Mouse (Mus musculus) olfactory bulb, adult 2 months (tissue): Measurements from ENCODE around the gene Kremen2. TPM values are rescaled to one million over a fixed set of nuclear protein-coding genes. Genes with fewer than 3 reads are reported as not detected.

Experiments
- H3K27ac ChIP-seq: fragments of 200-500 bp; 2 replicates; pipeline ENCODE4 v1.5.1; 2012; ENCODE audit warnings: low read depth, low read length; ENCODE audit not compliant: insufficient read depth
- H3K4me1 ChIP-seq: fragments of 200-500 bp; 2 replicates; pipeline ENCODE4 v1.6.1; 2012; ENCODE audit warnings: low read length; ENCODE audit not compliant: control insufficient read depth, insufficient read depth
- H3K4me3 ChIP-seq: fragments of 200-500 bp; 2 replicates; pipeline ENCODE4 v1.5.1; 2012; ENCODE audit warnings: mild to moderate bottlenecking, low read depth, low read length, moderate library complexity; ENCODE audit not compliant: insufficient read depth
- CTCF ChIP-seq: fragments of 200-500 bp; IDR thresholded peaks from 2 replicates; pipeline ENCODE4 v1.5.1; 2012; ENCODE audit warnings: low read depth, mild to moderate bottlenecking, low read length, moderate library complexity; ENCODE audit not compliant: insufficient read depth
- POLR2A ChIP-seq: fragments of 200-500 bp; IDR thresholded peaks from 2 replicates; pipeline ENCODE4 v1.6.1; 2012; ENCODE audit warnings: mild to moderate bottlenecking, low read depth, low read length, moderate library complexity; ENCODE audit not compliant: insufficient read depth
- WGBS: fragments of 180-500 bp; shearing (Covaris S2); methylation state at CpG from one replicate; pipeline ENCODE4 v1.1.7; 2018; 5-methylcytosine and 5-hydroxymethylcytosine counted together
- polyA plus RNA-seq: library from polyadenylated mRNA; stranded (reverse); fragments of >200 nt; gene quantifications from 2 replicates; pipeline ENCODE4 v1.2.4, GENCODE M21; 2012; ENCODE audit warnings: low replicate concordance; ENCODE audit not compliant: missing spikeins, insufficient read depth, insufficient read length

Gene Kremen2
- polyA plus RNA-seq, 1 experiment = not detected

DNA sequence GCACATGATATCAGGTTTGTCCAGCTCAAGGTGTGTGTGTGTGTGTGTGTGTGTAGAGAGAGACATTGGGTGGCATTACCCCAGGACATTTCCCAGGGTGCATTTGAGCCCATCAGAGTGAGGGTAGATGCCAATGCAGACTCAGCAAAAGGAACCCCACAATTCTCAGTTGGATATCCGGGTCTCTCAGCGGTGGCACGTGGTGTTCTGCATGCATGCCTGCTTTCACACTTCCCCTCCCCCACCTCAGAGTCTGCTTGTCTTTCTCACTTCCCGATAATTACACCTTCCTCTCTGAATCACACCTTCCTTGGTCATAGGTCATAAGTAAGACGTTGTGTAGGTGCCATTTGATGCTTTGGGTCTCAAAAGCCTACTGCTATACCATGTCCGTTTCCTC lies 2.4 kb upstream of the Kremen2 start:
- H3K27ac ChIP-seq = no peak overlapping the region
- H3K4me1 ChIP-seq = peaks cover 19% of the 10 kb centered on the region
- TF ChIP-seq POLR2A = no peak
- TF ChIP-seq CTCF = no peak
- WGBS = 45% methylated on average over 6 of the region's 6 CpGs
- no peak overlapping the region for H3K4me3 ChIP-seq

DNA sequence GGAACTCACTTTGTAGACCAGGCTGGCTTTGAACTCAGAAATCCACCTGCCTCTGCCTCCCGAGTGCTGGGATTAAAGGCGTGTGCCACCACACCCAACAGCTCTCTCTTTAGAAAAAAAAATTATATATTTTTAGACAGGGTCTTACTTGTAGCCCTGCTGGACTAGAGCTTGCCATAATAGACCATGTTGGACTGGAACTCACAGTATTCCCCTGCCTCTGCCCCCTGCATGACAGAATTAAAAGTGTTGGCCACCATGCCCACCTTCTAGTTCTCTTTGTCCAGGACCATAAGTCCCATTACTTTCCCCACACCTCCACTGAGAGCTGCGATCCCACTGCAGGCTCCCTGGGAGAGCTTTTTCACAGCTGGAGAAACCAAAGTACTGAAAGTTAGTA lies 1.8 kb upstream of the Kremen2 start:
- TF ChIP-seq POLR2A (no peak), CTCF (no peak)
- Histone ChIP-seq H3K27ac (no peak overlapping the region), H3K4me3 (no peak overlapping the region), H3K4me1 (peaks cover 22% of the 10 kb centered on the region)
- WGBS = 82% methylated on average over 3 of the region's 3 CpGs

DNA sequence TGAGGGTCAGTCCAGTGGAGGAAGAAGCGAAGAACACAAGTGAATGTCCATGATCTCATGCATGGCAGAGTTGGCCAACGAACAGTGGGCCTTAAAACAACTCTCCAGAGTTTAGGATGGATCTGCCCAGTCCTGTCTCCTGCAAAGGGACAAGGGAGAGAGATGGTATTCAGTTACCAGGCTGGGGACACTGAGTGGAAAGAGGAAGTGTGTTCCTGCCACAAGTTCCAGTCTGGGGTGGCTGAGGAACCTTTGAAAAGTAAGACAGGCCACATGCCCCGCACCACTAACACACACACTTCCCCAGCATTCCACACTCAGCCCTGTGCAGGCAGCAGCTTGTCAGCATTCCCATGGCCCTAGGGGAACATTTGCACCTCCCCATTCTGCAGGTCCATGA lies 1.1 kb upstream of the Kremen2 start:
- 88% methylated on average over 3 of the region's 3 CpGs for WGBS
- H3K4me3 ChIP-seq = no peak overlapping the region

DNA sequence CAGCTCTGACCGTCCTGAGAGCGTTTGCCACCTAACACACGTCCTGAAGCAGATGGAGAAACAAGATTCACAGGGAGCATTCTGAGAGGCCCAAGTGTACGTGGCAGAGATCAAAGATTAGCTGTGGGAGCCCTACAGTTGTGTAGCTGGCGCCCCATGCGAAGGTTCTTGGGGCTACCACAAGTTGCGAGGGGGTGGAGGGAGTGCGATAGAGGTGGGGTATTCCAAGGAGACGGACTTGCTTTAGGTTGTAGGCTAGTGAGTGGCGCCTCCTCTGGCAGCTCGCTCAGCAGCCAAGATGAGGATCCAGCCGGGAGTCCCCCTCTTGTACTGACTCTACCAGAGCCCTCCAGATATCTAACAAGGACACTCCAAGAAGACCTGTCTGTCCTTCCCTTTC lies 678 bp upstream of the Kremen2 start:
- H3K27ac ChIP-seq = no peak overlapping the region
- TF ChIP-seq POLR2A = no peak
- no peak for TF ChIP-seq CTCF
- WGBS = 21% methylated on average over 12 of the region's 12 CpGs
- H3K4me1 ChIP-seq = peaks cover 25% of the 10 kb centered on the region
- H3K4me3 ChIP-seq = no peak overlapping the region

More for the DNA sequence above, 1.1 kb upstream of the Kremen2 start:
- TF ChIP-seq CTCF = no peak
- TF ChIP-seq POLR2A = no peak
- Histone ChIP-seq H3K27ac (no peak overlapping the region), H3K4me1 (peaks cover 25% of the 10 kb centered on the region)

DNA sequence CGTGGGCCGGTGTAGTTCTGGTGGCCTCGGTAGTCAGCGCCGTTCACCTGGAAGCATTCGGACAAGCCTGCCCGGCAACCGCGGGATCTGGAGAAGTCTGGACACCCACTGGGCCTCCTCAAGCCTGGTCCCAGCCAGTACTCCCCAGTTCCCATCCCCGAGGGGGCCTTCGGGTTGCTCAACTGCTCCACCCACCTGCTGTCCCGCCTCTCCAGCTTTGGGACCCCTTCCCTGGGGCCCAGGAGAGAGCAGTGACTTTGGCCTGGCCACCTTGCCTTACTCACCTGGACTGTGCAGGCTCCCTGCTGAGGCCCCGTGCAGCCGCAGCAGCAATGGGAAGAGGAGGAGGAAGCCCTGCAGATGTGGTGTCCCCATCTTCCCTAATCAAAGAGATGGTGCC lies 982 bp downstream of the Kremen2 start:
- 15% methylated on average over 14 of the region's 14 CpGs for WGBS
- Histone ChIP-seq H3K27ac (no peak overlapping the region), H3K4me3 (no peak overlapping the region), H3K4me1 (peaks cover 32% of the 10 kb centered on the region)
- TF ChIP-seq CTCF (no peak), POLR2A (no peak)

DNA sequence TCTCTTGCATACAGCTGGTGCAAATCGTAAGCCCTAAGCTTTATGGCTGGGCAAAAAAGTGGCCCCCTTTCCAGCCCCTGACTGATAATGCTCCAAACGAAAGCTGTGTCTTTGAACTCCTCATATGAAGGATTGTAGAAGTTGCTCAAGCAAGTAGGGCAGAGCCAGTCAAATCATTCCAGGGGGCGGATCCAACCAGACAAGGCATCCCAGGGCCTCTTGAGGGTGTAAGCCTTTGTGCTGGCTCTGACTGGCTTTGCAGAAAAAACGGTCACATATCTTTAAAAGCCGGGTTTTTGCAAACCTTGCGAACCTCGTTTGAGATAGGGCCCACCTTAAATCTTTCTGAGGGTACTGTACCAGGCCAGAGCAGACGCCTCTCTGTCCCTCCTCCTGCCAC lies 1.6 kb downstream of the Kremen2 start:
- Histone ChIP-seq H3K4me1 (peaks cover 35% of the 10 kb centered on the region), H3K4me3 (no peak overlapping the region), H3K27ac (no peak overlapping the region)
- 61% methylated on average over 8 of the region's 8 CpGs for WGBS
- TF ChIP-seq CTCF (no peak), POLR2A (no peak)

DNA sequence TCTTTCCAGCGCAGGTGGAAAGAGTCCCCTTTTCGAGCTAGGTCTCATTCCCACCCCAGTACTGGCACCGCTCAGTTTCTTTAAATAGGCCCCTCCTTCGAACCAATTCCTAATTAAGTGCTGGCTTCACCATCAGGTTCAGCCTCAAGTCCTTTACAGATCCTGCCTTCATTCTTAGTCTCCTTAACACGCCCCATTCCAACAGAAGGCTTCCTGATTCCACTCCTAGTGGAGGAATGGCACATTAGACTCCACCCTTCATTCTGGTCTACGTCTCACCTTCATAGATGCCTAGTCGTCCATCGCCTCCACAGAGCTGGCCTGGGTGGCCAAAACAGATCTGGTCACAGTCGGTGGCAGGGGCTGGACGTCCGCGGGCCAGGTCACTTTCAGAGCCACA lies 2.7 kb downstream of the Kremen2 start:
- WGBS = 69% methylated on average over 12 of the region's 12 CpGs
- Histone ChIP-seq H3K27ac (no peak overlapping the region), H3K4me1 (peaks cover 41% of the 10 kb centered on the region), H3K4me3 (no peak overlapping the region)
- TF ChIP-seq CTCF (no peak), POLR2A (no peak)

DNA sequence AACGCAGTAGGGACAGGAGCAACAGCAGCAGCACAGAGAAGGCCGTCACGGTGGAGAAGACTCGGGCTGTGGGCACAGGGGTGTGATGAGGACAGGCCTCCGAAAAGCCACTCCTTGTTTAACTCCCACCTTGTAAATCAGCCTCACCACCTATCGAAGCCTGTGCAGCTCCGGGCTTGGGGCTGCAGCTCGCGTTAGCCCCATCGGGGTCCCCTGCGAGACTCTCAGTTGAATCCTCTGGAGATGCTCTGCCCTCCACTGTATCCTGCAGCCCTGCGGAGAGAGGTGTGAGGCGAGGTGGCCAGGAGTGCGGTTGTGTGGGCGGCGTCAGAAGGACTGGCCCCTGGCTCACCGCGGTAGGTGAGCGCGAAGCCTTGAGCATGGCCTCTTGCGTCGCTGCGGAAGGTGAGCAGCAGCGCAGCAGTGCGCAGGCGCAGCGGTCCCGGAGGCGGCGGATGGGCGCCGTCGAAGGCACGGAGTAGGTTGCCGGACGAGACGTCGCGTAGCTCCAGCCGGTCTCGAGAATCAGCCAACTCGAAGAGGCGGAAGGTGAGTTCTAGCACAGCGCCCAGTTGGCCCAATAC lies 3.3 kb downstream of the Kremen2 start:
- Histone ChIP-seq H3K27ac (no peak overlapping the region), H3K4me1 (peaks cover 42% of the 10 kb centered on the region), H3K4me3 (peak overlapping the region; percentile 14)
- TF ChIP-seq CTCF = no peak
- TF ChIP-seq POLR2A = no peak
- WGBS = 10% methylated on average over 44 of the region's 44 CpGs

DNA sequence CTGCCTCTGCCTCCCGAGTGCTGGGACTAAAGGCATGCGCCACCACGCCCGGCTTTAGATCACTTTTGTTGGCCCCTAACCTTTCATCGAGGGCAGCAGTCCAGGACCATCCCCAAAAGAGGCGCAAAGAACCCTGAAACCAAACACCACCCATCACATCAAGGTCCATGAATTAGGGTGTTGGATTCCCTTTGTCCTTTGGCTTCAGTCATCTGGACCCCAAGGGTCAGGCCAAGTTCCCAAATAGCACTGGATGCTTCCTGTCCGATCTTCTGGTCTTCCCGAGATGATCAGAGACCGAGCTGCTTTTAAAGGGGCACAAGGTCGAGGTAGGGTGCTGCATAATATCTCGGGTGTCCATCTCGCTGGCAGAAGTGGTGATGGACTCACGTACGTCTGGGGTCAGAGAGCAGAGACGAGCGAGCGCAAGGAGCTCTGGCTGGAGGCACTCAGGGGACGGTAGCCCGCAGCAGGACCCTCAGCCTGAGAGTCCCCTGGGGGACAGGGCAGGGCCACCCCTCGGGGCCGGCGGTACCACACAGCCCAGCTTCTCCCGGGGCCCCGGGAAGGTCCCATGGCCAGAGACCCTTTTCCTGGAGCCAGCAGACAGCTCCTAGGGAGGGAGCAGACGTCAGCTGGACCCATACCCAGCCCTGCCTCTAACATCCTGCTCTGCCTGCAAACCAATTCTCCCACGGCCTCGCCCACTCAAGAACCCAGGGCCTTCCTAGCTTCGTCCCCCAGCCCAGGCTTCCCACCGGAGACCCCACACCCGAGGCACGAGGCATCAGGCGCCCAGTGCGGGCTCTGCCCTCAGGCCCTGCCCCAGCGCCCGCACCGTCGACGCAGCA lies 4.0 kb downstream of the Kremen2 start:
- H3K4me3 ChIP-seq = peak overlapping the region; percentile 14; the same call in 1 of the 2 replicates
- 50% methylated on average over 38 of the region's 38 CpGs for WGBS
- H3K27ac ChIP-seq = no peak overlapping the region
- peaks cover 42% of the 10 kb centered on the region for H3K4me1 ChIP-seq
- TF ChIP-seq POLR2A (no peak), CTCF (no peak)
